Mouse (Mus musculus): ENCODE data around the gene Daam1. TPM values are rescaled to one million over a fixed set of nuclear protein-coding genes. Genes with fewer than 3 reads are reported as not detected.

Daam1 gene
- polyA plus RNA-seq, 1 experiment from 2014 or later = 55.2 TPM

DNA sequence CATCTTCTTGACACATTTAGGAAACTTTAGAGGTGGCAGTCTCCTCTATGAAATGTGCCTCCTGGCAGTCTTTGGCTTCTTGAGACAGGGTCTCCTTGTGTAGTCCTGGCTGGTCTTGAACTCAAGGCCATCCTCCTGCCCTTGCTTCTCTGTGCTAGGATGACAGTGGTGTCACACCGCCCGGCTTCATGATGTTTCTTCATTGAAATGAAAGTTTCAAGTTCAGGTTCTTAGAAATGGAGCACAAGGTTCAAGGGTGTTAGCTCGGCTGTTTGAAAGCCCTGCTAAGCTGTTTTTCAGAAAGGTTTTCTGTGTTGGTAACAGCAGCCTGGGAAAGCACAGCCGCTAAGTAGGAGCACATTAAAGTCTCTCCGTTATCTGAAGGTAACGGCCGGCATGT, 18.2 kb downstream of the Daam1 start:
- H3K4me3 ChIP-seq (ENCODE audit: low read depth, low read length) = no peak overlapping the region
- H3K36me3 ChIP-seq (ENCODE audit: control insufficient read depth, insufficient read depth, low read length) = no peaks in the 10 kb centered on the region
- H3K27ac ChIP-seq (ENCODE audit: low read depth, low read length) = no peak overlapping the region
- 91% methylated on average over 7 of the region's 7 CpGs for WGBS
- H3K4me1 ChIP-seq (ENCODE audit: control insufficient read depth, insufficient read depth, low read length) = 0 out of 2 replicates have a peak, but pooled peaks cover 3% of the 10 kb centered on the region
- H3K4me2 ChIP-seq (ENCODE audit: low read depth, low read length) = no peak overlapping the region
- no peaks in the 10 kb centered on the region for H3K9me3 ChIP-seq (ENCODE audit: control insufficient read depth, low read length)
- no peaks in the 10 kb centered on the region for H3K27me3 ChIP-seq (ENCODE audit: control insufficient read depth, insufficient read depth, low read length)
- ATAC-seq (ENCODE audit: low read depth) = no peak
- no peak overlapping the region for H3K9ac ChIP-seq (replicated peaks; ENCODE audit: low read depth, low read length)

DNA sequence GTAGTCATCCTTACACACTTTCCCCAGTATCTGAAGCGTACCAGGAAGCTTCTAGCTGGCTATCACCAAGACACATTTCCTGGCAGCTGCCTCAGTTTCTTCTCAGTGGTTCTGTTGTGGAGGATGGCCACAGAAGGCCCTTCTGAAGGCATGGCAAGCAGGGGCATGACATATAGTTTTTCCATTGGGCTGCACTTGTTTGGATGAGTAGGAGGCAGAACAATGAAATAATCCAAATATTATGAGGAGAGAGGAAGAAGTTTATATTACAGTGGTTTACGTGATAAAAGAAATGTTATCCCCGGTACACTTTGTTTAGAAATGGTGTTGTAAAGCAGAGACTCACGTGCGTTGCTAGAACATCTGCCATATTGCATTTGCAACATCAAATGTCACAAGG, 19.3 kb downstream of the Daam1 start:
- H3K36me3 ChIP-seq (ENCODE audit: control insufficient read depth, insufficient read depth, low read length) = no peaks in the 10 kb centered on the region
- 84% methylated on average over 5 of the region's 5 CpGs for WGBS
- no peaks in the 10 kb centered on the region for H3K27me3 ChIP-seq (ENCODE audit: control insufficient read depth, insufficient read depth, low read length)
- H3K9ac ChIP-seq (replicated peaks; ENCODE audit: low read depth, low read length) = no peak overlapping the region
- no peak overlapping the region for H3K4me3 ChIP-seq (ENCODE audit: low read depth, low read length)
- no peak overlapping the region for H3K4me2 ChIP-seq (ENCODE audit: low read depth, low read length)
- ATAC-seq (ENCODE audit: low read depth) = no peak
- no peaks in the 10 kb centered on the region for H3K9me3 ChIP-seq (ENCODE audit: control insufficient read depth, low read length)
- H3K4me1 ChIP-seq (ENCODE audit: control insufficient read depth, insufficient read depth, low read length) = 0 out of 2 replicates have a peak, but pooled peaks cover 3% of the 10 kb centered on the region
- H3K27ac ChIP-seq (ENCODE audit: low read depth, low read length) = no peak overlapping the region

DNA sequence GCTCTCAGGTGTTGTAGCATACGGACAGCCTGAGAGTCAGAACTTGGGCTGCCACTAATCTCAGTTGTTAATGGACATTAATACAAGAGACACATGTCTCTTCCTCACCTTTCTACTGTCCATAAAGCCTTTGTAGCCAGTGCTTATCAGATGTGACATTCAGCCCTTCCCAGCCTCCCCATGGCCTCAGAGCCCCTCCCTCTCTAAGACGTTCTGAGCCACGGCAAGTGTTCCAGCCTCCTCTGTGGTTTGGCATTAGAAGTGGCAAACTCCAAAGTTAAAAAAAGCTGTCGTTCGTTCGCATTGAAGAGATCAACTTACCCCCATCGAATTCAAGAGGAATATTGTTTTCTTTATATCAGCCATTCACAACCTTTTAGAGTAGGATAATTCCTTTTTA, 21.8 kb downstream of the Daam1 start:
- Histone ChIP-seq H3K27me3 (ENCODE audit: control insufficient read depth, insufficient read depth, low read length) (no peaks in the 10 kb centered on the region), H3K9me3 (ENCODE audit: control insufficient read depth, low read length) (no peaks in the 10 kb centered on the region), H3K9ac (replicated peaks; ENCODE audit: low read depth, low read length) (no peak overlapping the region), H3K4me3 (ENCODE audit: low read depth, low read length) (no peak overlapping the region), H3K36me3 (ENCODE audit: control insufficient read depth, insufficient read depth, low read length) (no peaks in the 10 kb centered on the region), H3K27ac (ENCODE audit: low read depth, low read length) (no peak overlapping the region), H3K4me2 (ENCODE audit: low read depth, low read length) (no peak overlapping the region), H3K4me1 (ENCODE audit: control insufficient read depth, insufficient read depth, low read length) (peaks cover 16% of the 10 kb centered on the region)
- WGBS = 81% methylated on average over 7 of the region's 7 CpGs
- no peak for ATAC-seq (ENCODE audit: low read depth)

DNA sequence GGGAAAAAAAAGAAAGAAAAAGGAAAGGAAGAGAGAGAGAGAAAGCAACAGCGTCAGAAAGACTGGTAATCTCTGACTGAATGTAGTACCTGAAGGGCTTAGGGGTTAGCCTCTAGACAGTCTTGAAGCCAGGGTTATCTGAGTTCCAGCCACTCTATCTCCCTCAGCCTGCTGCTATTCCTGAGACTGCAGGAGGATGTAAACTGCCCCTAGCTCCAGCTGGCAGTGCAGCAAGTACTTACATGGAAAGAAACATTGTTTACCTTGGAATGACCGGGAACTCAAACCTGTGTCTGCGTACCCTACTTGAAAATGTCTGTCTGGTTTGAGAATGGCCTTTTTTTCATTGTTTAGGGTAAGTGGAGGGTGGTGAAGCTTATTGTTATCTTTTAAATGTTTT, 22.8 kb downstream of the Daam1 start:
- Histone ChIP-seq H3K4me2 (ENCODE audit: low read depth, low read length) (no peak overlapping the region), H3K27me3 (ENCODE audit: control insufficient read depth, insufficient read depth, low read length) (no peaks in the 10 kb centered on the region), H3K36me3 (ENCODE audit: control insufficient read depth, insufficient read depth, low read length) (no peaks in the 10 kb centered on the region), H3K9me3 (ENCODE audit: control insufficient read depth, low read length) (no peaks in the 10 kb centered on the region), H3K9ac (replicated peaks; ENCODE audit: low read depth, low read length) (no peak overlapping the region), H3K4me3 (ENCODE audit: low read depth, low read length) (no peak overlapping the region), H3K4me1 (ENCODE audit: control insufficient read depth, insufficient read depth, low read length) (peaks cover 16% of the 10 kb centered on the region), H3K27ac (ENCODE audit: low read depth, low read length) (no peak overlapping the region)
- 81% methylated on average over 3 of the region's 3 CpGs for WGBS
- no peak for ATAC-seq (ENCODE audit: low read depth)

DNA sequence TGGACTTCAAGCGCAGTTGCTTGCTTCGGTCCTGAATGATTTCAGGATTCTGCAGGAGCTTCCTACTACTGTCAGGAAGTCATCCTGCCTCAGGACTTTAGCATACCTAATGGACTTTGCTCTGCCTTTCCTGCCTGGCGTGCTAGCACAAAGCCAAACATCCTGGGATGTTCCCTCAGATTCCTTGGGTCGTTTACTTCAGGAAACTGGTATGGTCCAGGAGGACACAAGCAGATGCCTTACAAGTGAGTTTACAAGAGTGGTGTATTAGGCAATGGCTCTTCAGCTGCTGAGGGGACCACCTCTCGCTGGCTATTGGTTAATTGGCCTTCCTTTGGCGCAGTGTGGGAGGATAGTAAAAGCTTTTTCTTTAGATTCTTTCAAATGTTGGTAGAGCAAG, 23.3 kb downstream of the Daam1 start:
- WGBS = 50% methylated on average over 6 of the region's 6 CpGs
- H3K27me3 ChIP-seq (ENCODE audit: control insufficient read depth, insufficient read depth, low read length) = no peaks in the 10 kb centered on the region
- ATAC-seq (ENCODE audit: low read depth) = no peak
- no peaks in the 10 kb centered on the region for H3K9me3 ChIP-seq (ENCODE audit: control insufficient read depth, low read length)
- no peak overlapping the region for H3K4me2 ChIP-seq (ENCODE audit: low read depth, low read length)
- no peak overlapping the region for H3K27ac ChIP-seq (ENCODE audit: low read depth, low read length)
- no peaks in the 10 kb centered on the region for H3K36me3 ChIP-seq (ENCODE audit: control insufficient read depth, insufficient read depth, low read length)
- H3K4me1 ChIP-seq (ENCODE audit: control insufficient read depth, insufficient read depth, low read length) = peaks cover 16% of the 10 kb centered on the region
- no peak overlapping the region for H3K4me3 ChIP-seq (ENCODE audit: low read depth, low read length)
- H3K9ac ChIP-seq (replicated peaks; ENCODE audit: low read depth, low read length) = no peak overlapping the region

DNA sequence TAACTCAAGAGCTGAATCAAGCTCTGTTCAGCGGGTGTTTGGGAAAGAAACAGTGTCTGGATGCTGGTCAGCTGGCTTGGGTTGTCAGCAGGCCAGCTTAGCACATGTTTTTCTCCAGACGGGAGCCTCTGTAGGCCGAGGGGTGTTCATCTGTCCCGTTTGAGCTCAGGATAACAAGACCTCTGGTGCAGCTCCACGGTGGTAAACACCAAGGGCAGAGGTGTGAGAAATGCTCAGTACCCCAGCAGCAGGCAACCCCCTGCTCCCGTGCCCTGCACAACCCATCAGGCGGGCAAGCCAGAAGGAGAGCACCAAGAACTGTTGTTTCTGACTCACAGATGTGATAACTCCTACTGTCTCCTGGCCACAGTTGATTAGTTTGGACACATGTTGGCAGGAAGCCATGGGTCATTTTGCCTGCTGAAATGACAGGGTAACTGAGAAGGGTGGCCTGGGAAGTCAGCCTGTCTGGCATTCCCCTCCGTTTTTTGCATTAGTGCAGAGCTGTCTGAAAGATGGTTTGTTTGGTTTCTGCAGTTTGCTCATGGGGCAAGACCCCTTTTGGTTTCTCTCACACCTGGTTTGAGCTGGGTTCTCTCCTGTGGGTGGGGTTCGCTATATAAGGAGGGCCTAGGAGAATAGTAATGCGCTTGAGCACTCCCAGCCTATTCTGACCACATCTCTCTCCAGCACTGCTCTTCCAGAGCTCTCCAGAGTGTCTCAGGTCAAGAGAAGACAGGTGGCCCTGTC, 25.0 kb downstream of the Daam1 start:
- Histone ChIP-seq H3K4me1 (ENCODE audit: control insufficient read depth, insufficient read depth, low read length) (peaks cover 16% of the 10 kb centered on the region), H3K36me3 (ENCODE audit: control insufficient read depth, insufficient read depth, low read length) (no peaks in the 10 kb centered on the region; the same call in 1 of the 2 replicates), H3K27ac (ENCODE audit: low read depth, low read length) (peak overlapping the region; percentile 62), H3K4me3 (ENCODE audit: low read depth, low read length) (no peak overlapping the region), H3K9me3 (ENCODE audit: control insufficient read depth, low read length) (no peaks in the 10 kb centered on the region), H3K27me3 (ENCODE audit: control insufficient read depth, insufficient read depth, low read length) (no peaks in the 10 kb centered on the region), H3K4me2 (ENCODE audit: low read depth, low read length) (no peak overlapping the region), H3K9ac (replicated peaks; ENCODE audit: low read depth, low read length) (no peak overlapping the region)
- WGBS = 44% methylated on average over 10 of the region's 10 CpGs
- no peak for ATAC-seq (ENCODE audit: low read depth)

DNA sequence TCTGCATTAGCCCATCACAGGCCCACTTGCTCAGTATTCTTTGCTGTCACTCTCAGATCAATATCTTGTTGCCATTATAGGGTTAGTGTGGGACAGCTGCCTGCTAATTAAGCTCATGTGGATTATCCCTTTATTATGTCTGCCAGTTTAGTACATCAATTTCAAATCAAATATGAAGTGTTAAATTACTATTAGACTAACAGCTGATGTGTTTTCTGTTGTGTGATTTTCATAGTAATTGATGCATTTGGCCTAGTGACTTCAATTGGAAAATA, 25.5 kb downstream of the Daam1 start:
- peak overlapping the region; percentile 62; the same call in 1 of the 2 replicates for H3K27ac ChIP-seq (ENCODE audit: low read depth, low read length)
- H3K27me3 ChIP-seq (ENCODE audit: control insufficient read depth, insufficient read depth, low read length) = no peaks in the 10 kb centered on the region
- no peak; the same call in 1 of the 2 replicates for ATAC-seq (ENCODE audit: low read depth)
- no peaks in the 10 kb centered on the region; the same call in 1 of the 2 replicates for H3K36me3 ChIP-seq (ENCODE audit: control insufficient read depth, insufficient read depth, low read length)
- H3K4me1 ChIP-seq (ENCODE audit: control insufficient read depth, insufficient read depth, low read length) = peaks cover 16% of the 10 kb centered on the region
- no peak overlapping the region for H3K4me3 ChIP-seq (ENCODE audit: low read depth, low read length)
- H3K9me3 ChIP-seq (ENCODE audit: control insufficient read depth, low read length) = no peaks in the 10 kb centered on the region
- no peak overlapping the region for H3K4me2 ChIP-seq (ENCODE audit: low read depth, low read length)
- H3K9ac ChIP-seq (replicated peaks; ENCODE audit: low read depth, low read length) = no peak overlapping the region

DNA sequence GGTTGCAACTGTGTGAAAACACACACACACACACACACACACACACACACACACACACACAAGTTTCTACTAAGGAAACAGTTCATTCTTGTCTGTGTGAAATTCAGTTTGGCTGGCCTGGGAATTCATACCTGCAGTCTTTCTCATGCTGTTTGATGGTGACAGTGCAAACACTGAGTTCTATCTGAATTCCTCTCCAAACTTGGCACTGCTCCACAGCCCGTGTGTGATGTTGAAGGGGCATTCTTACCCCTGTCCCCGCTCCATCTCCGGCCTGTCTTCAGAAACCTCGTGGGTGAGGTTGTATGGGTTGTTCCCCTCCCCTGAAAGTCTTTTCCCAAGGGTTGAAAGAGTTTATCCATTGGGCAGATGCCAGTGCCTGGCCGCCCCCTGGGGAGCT, 28.2 kb downstream of the Daam1 start:
- 69% methylated on average over 5 of the region's 5 CpGs for WGBS
- no peak for ATAC-seq (ENCODE audit: low read depth)
- Histone ChIP-seq H3K27ac (ENCODE audit: low read depth, low read length) (no peak overlapping the region), H3K27me3 (ENCODE audit: control insufficient read depth, insufficient read depth, low read length) (no peaks in the 10 kb centered on the region), H3K4me1 (ENCODE audit: control insufficient read depth, insufficient read depth, low read length) (peaks cover 16% of the 10 kb centered on the region), H3K9me3 (ENCODE audit: control insufficient read depth, low read length) (no peaks in the 10 kb centered on the region), H3K4me2 (ENCODE audit: low read depth, low read length) (no peak overlapping the region), H3K36me3 (ENCODE audit: control insufficient read depth, insufficient read depth, low read length) (no peaks in the 10 kb centered on the region; the same call in 1 of the 2 replicates), H3K4me3 (ENCODE audit: low read depth, low read length) (no peak overlapping the region), H3K9ac (replicated peaks; ENCODE audit: low read depth, low read length) (no peak overlapping the region)

DNA sequence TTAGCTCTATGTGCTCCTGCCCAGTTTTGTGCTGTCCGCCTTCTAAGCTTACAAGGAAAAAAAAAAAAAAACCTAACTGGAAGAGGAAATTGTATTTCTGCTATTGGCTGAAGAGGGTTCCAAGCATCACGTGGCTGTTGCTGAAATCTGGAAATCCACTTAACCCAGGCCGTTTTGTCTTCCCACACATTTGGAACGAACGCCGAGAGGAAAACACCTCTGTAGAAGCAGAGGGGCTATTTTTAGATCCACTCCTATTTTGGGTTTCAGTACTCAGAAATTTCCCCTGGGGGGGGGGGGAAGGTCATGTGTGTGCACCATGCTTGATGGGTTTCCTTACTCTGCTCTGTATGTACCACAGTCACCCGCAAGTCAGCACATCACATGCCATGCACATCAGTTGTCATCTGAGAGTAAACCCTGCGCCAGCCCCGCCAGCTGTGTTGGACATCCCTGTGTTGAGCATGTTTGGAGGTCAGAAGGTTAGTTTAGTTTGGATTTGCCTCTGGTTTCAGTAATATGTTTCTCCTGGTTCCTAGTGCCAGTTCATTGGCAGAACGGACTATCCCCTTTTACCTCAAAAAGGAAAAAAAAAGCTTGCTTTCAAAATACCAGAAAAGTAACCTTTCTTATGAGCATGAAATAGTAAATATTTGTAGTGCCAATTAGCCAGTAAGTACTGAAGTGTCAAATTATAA, 33.1 kb downstream of the Daam1 start:
- no peak for ATAC-seq (ENCODE audit: low read depth)
- Histone ChIP-seq H3K36me3 (ENCODE audit: control insufficient read depth, insufficient read depth, low read length) (no peaks in the 10 kb centered on the region; the same call in 1 of the 2 replicates), H3K4me2 (ENCODE audit: low read depth, low read length) (no peak overlapping the region), H3K9me3 (ENCODE audit: control insufficient read depth, low read length) (no peaks in the 10 kb centered on the region), H3K27ac (ENCODE audit: low read depth, low read length) (no peak overlapping the region), H3K9ac (replicated peaks; ENCODE audit: low read depth, low read length) (no peak overlapping the region), H3K4me1 (ENCODE audit: control insufficient read depth, insufficient read depth, low read length) (0 out of 2 replicates have a peak, but pooled peaks cover 4% of the 10 kb centered on the region), H3K4me3 (ENCODE audit: low read depth, low read length) (no peak overlapping the region), H3K27me3 (ENCODE audit: control insufficient read depth, insufficient read depth, low read length) (no peaks in the 10 kb centered on the region)
- 81% methylated on average over 10 of the region's 10 CpGs for whole genome bisulfite sequencing
